Mouse (Mus musculus) cerebral cortex, adult 2 months (tissue): ENCODE measurements around the gene Izumo4.

Experiments
- WGBS: fragments of 180-500 bp; shearing (Covaris S2); methylation state at CpG from one replicate; pipeline ENCODE4 v1.1.7; 2018; 5-methylcytosine and 5-hydroxymethylcytosine counted together

Izumo4 gene

DNA sequence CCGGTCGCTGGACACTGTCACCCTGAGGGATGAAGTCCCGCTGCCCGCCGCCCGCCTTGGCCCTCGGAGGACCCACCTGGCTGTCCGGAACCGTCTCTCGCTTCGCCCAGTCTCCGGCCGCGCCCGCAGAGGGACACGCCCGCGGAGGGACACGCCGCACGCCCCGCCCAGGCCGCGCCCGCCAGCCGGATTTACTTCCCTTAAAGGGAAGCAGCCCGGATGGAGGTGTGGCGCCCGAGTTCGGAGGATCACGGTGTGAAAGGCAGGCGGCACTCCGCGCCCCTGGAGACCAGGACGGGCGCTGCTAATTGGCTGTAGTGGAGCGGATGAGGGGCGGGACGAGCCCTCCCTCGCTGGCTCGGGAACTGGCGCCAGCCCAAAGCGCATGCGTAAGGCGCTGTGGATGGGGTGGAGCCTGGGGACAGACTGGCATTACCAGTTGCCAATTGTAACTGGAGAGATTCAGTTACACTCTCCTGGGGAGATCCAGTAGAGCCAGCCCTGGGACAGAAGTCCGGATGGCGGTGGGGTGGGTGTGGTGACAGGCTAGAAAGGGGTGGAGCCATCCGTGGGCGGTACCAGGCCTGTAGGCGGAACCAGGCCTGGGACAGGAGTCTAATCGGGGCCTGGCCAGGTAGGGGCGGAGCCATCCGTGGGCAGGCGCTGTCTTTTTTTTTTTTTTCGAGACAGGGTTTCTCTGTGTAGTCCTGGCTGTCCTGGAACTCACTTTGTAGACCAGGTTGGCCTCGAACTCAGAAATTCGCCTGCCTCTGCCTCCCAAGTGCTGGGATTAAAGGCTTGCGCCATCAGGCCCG is at the start of gene Izumo4, which contains the start of gene Mob3a:
Izumo4 (plus strand) TSS at position 464 of the 815 bp plus-strand sequence.
Mob3a (minus strand) TSS at position 257 of the 815 bp plus-strand sequence.
- under 1% methylated on average over 59 of the region's 59 CpGs for WGBS

DNA sequence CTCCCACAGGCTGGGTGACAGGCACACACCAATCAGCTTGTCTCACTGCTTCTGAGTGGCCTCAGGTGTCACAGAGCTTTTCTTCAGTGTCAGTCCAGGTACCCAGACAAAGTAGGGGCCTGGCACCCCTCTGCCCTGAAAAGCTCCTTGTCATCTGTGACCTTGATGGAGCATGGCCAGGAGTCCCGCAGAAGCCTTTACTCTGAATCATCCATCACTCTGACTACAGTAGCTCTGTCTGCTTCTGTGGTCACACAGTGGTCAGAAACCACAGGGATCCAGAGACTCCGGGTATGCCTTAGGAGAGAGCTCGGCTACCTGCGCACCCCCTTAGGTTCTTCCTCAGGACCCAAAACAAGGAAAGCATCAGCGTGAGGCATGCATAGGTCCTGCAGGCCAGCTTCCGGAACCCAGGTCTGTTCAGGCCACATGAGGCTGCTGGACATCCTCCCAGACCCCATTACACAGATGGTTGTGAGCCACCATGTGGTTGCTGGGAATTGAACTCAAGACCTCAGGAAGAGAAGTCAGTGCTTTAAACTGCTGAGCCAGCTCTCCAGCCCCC is 48.7 kb upstream of the Izumo4 start:
- WGBS: 84% methylated on average over 6 of the region's 6 CpGs

DNA sequence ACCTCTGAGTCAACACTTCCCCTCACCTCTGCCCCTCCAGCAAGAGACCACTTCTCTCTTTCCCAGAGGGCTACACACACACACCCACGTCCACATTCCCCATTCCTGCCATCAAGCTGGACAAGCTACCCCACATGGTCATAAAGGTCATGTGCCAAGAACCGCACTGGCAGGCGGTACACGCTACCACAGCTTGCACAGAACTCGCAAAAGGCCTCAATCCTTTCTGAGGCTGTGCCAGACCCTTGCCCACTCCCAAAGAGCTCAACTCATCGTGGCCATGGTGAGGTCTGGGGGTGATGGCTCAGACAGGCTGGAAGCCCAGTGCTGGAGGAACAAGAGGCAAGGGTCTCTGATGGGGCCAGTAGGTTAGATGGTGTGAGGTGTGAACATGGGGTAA is 47.1 kb upstream of the Izumo4 start:
- 61% methylated on average over 6 of the region's 6 CpGs for WGBS

DNA sequence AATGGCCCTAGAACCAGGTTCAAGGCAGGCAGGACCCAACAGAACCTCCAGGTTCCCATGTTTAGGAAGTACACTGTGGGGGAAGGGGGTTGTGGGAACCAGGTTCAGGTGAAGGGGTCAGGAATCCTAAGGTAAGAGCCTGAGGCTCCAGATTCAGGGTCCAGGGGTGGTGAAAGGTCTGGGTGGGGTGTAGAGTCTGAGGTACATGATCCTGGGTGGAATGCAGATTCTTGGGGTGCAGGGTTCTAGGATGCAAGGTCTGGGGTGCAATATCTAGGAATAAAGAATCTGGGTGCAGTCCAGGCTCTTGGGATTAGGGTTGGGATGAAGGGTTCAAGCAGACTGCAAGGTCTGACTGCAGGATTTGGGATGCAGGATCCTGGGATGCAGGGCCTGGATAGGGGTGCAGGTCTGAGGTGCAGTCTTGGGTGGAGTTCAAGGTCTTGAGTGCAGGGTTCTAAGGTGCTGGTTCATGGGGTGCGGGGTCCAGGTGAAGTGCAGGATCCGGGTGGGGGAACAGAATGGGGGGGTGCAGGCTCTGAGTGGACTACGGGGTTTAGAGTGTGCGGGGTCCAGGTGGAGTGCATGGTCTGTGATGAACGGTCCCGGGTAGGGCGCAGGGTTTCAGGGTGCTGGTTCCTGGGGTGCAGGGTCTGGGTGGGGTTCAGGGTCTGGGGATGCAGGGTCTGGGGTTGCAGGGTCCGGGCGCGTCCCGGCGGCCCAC is 46.4 kb upstream of the Izumo4 start:
- 3% methylated on average over 12 of the region's 12 CpGs for WGBS

DNA sequence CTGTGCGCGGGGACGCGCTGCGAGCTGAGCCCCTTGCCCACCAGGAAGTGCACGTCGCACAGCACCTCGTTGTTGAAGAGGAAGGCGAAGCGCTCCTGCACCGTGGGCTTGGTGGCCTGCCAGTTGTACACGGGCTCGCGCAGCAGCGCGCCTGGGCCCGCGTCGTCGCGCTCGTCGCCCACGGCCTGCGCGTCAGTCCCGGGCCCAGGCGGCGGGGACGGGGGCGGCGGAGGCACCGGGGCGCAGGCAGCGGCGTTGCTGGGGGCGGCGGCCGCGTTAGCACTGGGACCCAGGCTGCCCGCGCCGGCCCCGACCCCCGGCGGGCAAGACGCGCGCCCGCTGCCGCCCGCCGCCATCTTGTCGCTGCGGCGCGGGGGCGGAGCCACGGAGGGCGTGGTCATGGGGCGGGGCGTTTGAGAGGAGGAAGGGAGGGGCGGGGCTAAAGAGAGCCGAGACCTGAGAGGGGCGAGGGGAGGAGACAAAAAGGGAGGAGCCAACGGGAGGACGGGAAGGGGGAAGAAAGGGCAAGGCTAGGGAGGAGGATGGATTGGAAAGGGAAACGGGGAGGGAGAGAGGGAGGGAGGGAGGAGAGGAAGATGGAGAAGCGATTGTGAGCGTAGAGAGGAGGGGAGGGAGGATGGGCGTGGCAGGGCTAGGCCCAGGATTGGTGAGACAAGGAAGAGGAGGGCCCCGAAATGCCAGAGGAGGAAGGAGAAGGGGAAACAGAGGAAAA is 45.7 kb upstream of the Izumo4 start:
- WGBS: under 1% methylated on average over 72 of the region's 72 CpGs

DNA sequence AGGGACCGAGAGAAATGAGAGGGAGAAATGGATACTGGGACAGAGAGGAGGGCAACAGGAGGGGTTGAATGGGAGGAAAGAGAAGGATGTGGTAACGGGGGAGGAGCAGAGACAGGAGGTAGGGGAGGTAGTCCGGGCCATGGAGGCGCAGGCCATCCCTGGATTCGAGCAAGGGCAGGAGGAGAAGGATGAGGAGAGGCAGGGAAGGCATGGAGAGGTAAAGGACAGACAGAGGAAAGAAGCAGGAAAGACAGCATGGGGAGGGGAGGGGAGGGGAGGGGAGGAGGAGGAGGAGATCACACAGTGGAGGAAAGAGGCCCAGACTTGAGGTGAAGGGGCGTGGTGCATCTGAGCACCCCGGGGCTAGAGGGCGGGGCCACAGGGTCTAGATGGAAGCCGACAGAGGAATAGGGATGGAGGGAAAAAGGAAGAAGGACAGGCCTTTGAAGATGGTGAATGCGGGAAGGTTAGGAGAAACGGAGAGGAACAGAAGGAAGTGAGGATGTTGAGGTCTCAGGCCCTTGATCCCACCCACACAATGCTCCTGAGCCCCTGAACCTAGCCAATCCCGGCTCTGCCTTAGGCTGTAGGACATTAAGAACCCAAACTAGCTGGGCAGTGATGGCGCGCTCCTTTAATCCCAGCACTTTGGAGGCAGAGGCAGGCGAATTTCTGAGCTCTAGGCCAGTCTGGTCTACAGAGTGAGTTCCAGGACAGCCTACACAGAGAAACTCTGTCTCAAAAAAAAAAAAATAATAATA is 44.9 kb upstream of the Izumo4 start, which contains the start of gene Btbd2:
Btbd2 (minus strand) TSS at position 209 of the 761 bp plus-strand sequence.
- WGBS: 32% methylated on average over 15 of the region's 15 CpGs

DNA sequence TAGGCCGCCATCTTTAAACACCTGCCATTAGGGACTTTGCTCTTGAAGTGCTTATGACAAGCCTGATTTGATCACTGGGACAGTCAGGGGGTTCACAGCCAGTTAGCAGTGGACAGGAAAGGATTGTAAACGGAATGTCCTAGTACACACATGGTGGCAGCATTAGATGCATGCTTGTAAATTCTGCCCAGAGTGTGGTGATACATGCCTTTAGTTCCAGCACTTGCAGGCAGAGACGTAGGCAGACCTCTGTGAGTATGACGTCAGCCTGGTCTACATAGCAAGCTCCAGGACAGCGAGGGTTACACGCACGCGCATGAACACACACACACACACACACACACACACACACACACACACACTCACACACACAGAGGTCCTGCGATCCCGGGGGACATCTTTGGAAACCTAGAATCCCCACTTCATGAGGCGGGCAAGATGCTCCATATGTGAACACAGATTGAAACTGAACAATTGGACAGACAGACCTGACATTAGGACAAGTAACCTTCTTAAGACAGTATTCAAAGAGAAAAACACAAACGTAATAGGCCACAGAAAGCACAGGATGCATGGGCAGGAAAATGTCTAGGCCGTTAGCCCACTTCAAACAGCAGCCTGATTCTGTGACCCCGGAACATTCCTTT is 43.7 kb upstream of the Izumo4 start:
- WGBS: 68% methylated on average over 14 of the region's 14 CpGs

DNA sequence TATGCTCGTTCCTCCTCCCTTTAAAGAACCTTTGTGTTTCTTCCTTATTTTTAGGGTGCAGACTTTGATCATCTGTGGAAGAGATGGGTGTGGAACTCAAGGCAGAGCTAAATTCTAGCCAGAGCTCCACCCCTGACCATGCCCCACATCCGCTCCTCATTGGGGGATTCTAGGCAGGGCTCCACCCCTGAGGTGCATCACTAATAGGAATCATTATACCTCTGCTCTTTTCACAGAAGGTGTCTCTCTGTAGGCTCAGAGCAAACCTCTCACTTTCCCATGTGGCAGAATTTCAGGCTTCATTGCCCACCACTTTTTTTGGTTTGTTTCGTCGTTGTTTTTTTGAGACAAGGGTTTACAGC is 43.2 kb upstream of the Izumo4 start:
- 45% methylated on average over 4 of the region's 4 CpGs for WGBS

DNA sequence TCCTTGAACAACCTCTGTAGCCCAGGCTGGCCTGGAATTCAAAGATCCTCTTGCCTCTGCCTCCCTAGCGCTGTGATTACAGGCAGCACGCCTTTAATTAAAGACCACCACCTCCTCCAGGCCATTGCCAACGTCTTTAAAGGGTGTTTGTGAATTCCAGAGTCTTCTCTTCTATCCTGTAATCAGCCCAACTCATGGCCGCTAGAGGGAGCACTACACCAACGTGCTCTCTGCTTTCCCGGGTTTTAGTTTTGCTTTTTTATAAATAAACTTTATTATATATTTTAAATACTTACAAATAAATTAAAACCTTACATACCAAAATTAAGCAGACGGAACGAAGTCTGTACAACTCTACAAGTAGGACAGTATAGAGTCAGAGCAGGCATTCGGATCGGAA is 42.8 kb upstream of the Izumo4 start:
- WGBS: 3% methylated on average over 10 of the region's 10 CpGs

DNA sequence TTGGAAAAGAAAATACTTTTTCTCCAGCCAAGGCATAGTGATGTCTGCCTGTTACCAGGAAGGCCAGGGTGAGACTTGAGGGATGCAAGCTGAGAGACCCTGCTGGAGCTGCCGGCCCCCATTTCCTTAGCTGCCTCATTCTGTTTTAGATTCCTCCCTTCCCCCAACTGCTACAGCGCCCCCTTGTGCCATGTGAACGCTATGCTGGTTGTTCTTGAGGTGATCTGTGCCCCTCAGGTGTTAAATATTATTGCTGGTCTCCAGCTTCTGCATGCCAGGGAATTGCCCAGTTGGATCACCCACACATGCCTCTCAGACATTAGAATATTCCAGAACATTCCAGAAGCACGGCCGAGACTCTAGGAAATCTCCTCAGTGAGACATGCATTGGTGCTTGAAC is 40.8 kb upstream of the Izumo4 start:
- WGBS: 29% methylated on average over 5 of the region's 5 CpGs

DNA sequence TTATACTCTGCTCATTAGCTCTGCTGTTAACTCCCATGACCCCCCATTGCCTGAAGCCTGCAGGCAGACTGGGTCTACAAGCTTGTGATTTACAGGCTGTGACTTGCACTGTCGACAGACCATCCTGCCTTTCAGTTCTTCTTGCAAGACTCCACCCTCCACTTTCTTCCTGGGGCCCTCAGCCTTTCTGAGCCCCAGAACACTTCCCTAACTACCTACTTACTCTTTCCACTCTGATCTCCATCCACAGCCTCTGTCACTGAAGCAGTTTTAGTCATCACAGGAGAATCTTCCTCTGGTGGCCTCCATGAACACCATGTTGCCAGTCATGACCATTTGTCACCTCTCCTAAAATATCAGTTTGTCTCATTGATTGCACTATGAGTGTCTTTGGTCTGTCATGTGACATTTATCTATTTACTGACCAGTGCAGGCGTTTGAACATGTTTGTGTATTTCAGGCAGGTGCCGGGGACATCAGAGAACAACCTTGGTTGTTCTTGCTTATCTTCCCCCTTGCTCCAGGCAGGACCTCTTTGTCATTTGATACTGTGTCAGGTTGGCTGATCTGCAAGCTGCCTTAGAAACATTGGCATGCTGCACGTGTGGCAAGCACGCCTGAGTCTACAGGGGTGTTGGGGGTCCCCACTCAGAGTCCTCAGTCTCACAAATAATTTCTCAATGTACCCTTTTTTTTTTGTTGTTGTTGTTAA is 38.3 kb upstream of the Izumo4 start:
- WGBS: 63% methylated on average over 5 of the region's 5 CpGs

DNA sequence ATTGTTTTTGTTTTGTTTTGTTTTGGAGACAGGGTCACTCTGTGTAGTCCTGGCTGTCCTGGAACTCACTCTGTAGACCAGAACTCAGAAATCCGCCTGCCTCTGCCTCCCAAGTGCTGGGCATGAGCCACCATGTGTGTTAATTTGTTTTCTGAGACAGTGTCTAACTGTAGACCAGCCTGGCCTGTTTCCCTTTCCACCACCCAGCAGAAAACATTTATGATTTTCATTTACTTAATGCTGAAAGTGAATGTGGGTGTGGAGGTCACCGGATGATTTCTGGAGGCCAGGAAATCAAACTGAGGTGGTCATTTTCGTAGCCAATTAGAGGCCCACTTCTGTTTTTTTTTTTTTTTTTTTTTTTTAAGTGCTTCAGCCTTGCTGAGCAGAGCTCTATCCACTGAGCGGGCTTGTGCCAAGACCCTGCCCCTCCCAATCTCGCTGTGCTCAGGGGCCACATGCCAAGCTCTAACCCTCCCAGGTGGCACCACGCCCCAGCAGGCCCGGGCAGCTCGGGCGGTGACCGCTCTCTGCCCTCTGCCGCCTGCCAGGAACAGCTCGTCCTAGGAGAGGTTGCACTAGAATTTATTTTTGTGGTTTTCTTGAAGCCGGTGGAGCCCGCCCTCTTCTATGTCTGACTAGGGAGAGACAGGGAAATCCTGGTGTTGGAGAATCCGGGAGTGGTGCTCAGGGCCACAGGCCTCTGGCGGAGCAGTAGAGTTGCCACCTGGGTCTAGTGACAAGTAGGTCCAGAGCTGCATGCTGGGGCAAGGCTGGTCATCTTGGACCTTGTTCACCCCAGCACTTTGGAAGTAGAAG is 37.6 kb upstream of the Izumo4 start:
- WGBS: 15% methylated on average over 16 of the region's 16 CpGs

DNA sequence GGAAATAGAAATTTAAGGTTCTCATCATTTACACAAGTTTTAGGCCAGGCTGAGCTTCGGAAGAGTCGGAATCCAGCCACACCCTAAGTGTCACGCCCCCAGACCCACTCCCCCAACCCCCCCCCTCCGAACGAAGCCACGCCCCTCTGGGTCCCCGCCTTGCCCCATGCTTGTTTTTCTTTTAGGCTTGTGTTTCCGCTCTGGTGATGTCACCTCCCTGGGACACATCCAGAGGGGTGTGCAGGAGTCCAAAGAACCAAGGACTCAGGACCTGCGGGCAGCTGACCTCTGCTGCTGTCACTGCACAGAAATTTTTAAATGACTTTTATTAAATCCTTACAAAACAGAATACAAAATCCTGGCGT is 37.0 kb upstream of the Izumo4 start:
- WGBS: 15% methylated on average over 10 of the region's 10 CpGs

DNA sequence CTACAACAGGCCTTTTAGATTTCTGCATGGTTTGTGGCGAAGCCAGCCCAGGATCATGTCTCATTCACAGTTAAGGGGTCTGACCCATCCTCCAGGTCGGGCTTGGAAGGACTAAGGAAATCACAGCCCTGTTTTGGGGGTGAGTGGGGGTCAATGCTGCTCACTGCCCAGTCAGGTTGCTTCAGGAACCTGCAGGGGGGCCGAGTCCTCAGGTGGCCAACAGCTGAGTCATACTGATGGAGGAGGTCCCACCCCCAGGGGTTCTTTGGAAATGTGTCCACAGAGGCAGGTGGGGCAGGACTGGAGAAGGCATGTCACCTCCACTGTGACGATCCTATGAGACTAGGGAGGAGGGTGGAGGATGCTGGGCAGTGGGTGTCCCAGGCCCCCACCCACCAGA is 36.5 kb upstream of the Izumo4 start:
- WGBS: 58% methylated on average over 4 of the region's 4 CpGs

DNA sequence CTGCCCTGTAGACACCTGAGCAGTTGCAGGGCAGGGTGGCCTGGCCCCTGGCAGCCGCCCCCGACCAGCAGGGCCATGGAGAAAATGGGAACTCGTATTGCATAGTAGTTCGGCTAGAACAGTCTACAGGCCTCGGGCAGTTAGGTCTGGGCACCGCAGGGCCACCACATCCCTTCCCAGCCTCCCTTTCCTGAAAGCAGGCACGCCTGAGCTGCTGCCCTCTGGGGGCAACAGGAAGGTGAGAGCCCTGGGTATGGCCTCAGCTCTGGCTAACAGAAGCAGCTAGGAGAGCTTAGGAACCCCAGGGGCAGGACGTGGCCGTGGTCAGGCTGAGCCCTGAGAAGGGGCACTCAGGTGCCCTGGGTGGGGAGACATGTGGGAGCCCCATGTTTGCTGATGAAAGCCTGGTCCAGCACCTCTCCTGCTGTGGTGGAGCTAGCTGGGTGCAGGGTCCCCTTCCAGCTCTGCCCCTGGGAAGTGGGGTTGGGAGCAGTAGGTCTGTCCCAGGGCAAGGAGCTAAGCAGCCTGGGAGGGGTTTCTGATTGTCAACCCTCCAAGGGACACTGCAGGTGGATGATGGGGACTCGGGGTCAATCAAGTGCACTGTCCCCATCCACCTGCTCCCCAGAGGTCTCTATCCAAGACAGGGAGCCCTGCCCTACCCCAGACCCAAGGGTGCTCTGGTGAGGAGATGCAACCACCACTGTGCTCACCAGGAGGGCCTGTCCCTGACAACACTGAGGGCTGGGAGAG is 35.8 kb upstream of the Izumo4 start:
- WGBS: 74% methylated on average over 10 of the region's 10 CpGs

DNA sequence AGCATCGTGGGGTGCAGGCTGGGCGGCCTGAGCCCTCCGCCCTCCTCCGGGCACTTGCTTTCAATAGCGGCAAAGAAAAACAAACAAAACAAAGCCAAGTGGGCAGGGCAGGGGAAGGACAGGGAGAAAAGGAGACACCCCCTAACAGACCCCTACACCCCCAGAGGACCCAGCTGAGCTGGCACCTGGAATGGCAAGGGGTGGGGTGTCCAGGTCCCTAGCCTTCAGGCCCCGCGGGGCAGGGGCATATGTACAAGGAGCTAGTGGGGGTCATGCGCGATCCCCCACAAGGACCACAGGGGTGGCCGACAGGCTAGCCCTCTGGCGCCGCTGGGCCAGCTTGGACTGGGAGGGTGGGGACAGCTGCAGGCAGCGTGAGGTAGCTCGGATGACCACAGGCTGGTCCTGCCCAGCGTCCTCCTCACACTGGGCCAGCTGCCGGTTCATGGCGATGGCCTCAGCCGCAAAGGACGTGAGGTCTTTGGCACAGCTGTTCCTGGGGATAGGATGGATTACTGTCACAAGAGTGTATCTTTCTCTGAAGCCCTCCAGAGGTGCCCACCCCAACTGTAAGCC is 35.1 kb upstream of the Izumo4 start:
- 80% methylated on average over 19 of the region's 19 CpGs for WGBS

DNA sequence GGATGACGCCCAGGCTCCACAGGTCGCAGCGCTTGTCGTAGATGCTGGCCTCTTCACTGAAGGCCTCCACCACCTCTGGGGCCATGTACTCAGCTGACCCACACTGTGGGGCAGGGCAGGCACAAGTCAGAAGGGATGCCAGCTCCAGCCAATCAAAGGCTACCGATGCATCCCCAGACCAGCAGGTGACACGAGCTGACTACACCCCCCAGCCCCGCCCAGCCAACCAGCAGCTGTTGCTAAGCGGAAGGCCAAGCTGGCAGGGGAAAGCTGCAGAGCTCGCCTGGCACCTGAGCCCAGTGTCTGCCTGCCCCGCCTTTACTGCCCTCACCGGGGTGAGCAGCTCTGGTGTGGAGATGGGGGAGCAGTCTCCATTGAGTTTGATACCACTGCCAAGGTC is 33.4 kb upstream of the Izumo4 start:
- WGBS: 82% methylated on average over 11 of the region's 11 CpGs

DNA sequence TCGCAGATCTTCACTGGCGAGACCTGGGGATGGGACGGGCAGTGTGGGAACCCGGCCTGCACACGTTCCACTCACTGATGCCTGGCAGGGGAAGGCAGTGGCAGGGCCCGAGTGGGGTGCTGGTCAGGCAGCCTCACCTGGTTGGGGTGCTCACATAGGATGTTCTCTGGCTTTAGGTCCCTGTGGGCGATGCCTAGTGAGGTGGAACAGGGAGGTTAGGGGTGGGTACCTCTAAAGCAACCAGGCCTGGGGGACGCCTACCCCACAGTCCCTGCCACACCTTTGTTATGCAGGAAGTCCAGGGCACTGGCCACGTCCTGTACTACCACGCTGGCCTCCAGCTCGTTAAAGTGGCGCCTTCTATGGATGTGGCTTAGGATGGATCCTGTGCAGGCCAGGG is 33.0 kb upstream of the Izumo4 start:
- WGBS: 86% methylated on average over 12 of the region's 12 CpGs
